In genomic region chr7:110930118-110930854, GRCm38 (mm10) we compare ENCODE assay signal across 8 mouse cellular contexts. TPM values are rescaled to one million over a fixed set of nuclear protein-coding genes. Genes with fewer than 3 reads are reported as not detected.
DNase-seq lines count a peak whose midpoint lies in the region; ATAC-seq and TF ChIP-seq lines count a peak whose summit lies in the region.

No protein-coding gene starts in this region.

- no peaks in the 10 kb centered on the region for H3K9me3 ChIP-seq in forebrain, embryonic 14.5 days (replicated peaks; ENCODE audit: control insufficient read depth, low read length)
- H3K9me3 ChIP-seq in forebrain, embryonic 15.5 days, result no peaks in the 10 kb centered on the region
- H3K9me3 ChIP-seq in heart, embryonic 15.5 days (replicated peaks), result no peaks in the 10 kb centered on the region

- WGBS in forebrain, embryonic 14.5 days, result 30% methylated on average over 3 of the region's 3 CpGs
- WGBS in forebrain, embryonic 15.5 days, result 25% methylated on average over 3 of the region's 3 CpGs
- WGBS in heart, embryonic 15.5 days, result 22% methylated on average over 3 of the region's 3 CpGs

- H3K4me2 ChIP-seq in forebrain, embryonic 14.5 days (ENCODE audit: low read length), result no peak overlapping the region
- no peak overlapping the region for H3K4me2 ChIP-seq in forebrain, embryonic 15.5 days (replicated peaks)
- H3K4me2 ChIP-seq in heart, embryonic 15.5 days, result no peak overlapping the region

- H3K27me3 ChIP-seq in forebrain, embryonic 14.5 days (replicated peaks; ENCODE audit: control insufficient read depth, insufficient read depth, low read length), result no peaks in the 10 kb centered on the region
- H3K27me3 ChIP-seq in forebrain, embryonic 15.5 days, result no peaks in the 10 kb centered on the region
- no peaks in the 10 kb centered on the region for H3K27me3 ChIP-seq in heart, embryonic 15.5 days

- no peak overlapping the region for H3K27ac ChIP-seq in forebrain, embryonic 14.5 days (ENCODE audit: low read depth, low read length)
- H3K27ac ChIP-seq in forebrain, embryonic 15.5 days (replicated peaks), result no peak overlapping the region
- no peak overlapping the region for H3K27ac ChIP-seq in heart, embryonic 15.5 days

- intact Hi-C loops in gastrocnemius, postnatal 14 days (cut with DNase I; ENCODE audit: low total_unique reads), result no loop called here

- no peak for TF ChIP-seq POLR2A in brain, embryonic 14.5 days (IDR thresholded peaks at IDR 0.05; ENCODE audit: borderline replicate concordance, extremely low read depth, insufficient read depth, insufficient read length, poor library complexity, severe bottlenecking)

- peak; percentile 63 for DNase-seq in forebrain, embryonic 14.5 days (ENCODE audit: low spot score)
- peak; percentile 71 for DNase-seq in CD4-positive, CD25-positive, alpha-beta regulatory T cell, adult 2 months (ENCODE audit: low read depth, low spot score)
- peak; percentile 53 for DNase-seq in brain, embryonic 14.5 days (ENCODE audit: low read depth)
- peak; percentile 36 to 59 for DNase-seq in layer of hippocampus, postnatal 10 days (ENCODE audit: low spot score in 2 of 2)
- DNase-seq in lung, postnatal 36 days, result peak; percentile 87
- no peak for DNase-seq in gastrocnemius, postnatal 14 days

- H3K9ac ChIP-seq in forebrain, embryonic 14.5 days (ENCODE audit: low read length), result no peak overlapping the region
- no peak overlapping the region for H3K9ac ChIP-seq in forebrain, embryonic 15.5 days (replicated peaks)
- no peak overlapping the region; the same call in 1 of the 2 replicates for H3K9ac ChIP-seq in heart, embryonic 15.5 days

- peak; percentile 66; the same call in 1 of the 2 replicates for TF ChIP-seq CTCF in brain, embryonic 14.5 days (IDR thresholded peaks at IDR 0.05; ENCODE audit: borderline replicate concordance, extremely low read depth, insufficient read depth, insufficient read length)

- no peak overlapping the region for H3K4me3 ChIP-seq in forebrain, embryonic 14.5 days (ENCODE audit: low read depth, low read length)
- H3K4me3 ChIP-seq in forebrain, embryonic 15.5 days, result no peak overlapping the region
- no peak overlapping the region for H3K4me3 ChIP-seq in heart, embryonic 15.5 days

- no peaks in the 10 kb centered on the region for H3K36me3 ChIP-seq in forebrain, embryonic 14.5 days (ENCODE audit: control insufficient read depth, insufficient read depth, low read length)
- no peaks in the 10 kb centered on the region for H3K36me3 ChIP-seq in forebrain, embryonic 15.5 days
- H3K36me3 ChIP-seq in heart, embryonic 15.5 days, result no peaks in the 10 kb centered on the region

- ATAC-seq in forebrain, embryonic 14.5 days, result no peak
- ATAC-seq in forebrain, embryonic 15.5 days (replicated peaks), result no peak
- ATAC-seq in heart, embryonic 15.5 days (replicated peaks; ENCODE audit: insufficient number of reproducible peaks, insufficient read depth, low FRiP score, low read depth), result peak; percentile 70

- H3K4me1 ChIP-seq in forebrain, embryonic 14.5 days (ENCODE audit: control insufficient read depth, insufficient read depth, low read length), result no peaks in the 10 kb centered on the region
- no peaks in the 10 kb centered on the region for H3K4me1 ChIP-seq in forebrain, embryonic 15.5 days
- H3K4me1 ChIP-seq in heart, embryonic 15.5 days (replicated peaks), result no peaks in the 10 kb centered on the region

RNA-seq across cellular contexts. Expression of gene Mrvi1, which starts 52.0 kb away (rescaled TPM):
- polyA plus RNA-seq in forebrain, embryonic 14.5 days (2014; fragmentation: Nextera tagmentation; extraction: Ambion mirVana), result 0.58 and 1.3 TPM in 2 replicates
- 0.55 and 0.87 TPM in 2 replicates for polyA plus RNA-seq in forebrain, embryonic 15.5 days (2015; fragmentation: Nextera tagmentation; extraction: Ambion mirVana)
- polyA plus RNA-seq in brain, embryonic 14.5 days (2012; rRNA removed), result 0.74 and 1.7 TPM in 2 replicates
- 3.7 and 5.1 TPM in 2 replicates for polyA plus RNA-seq in heart, embryonic 15.5 days (2015; fragmentation: Nextera tagmentation; extraction: Ambion mirVana)
- 1 to 10 TPM; 1.3 to 1.7 TPM for total RNA-seq in layer of hippocampus, postnatal 10 days (2021)
- total RNA-seq in gastrocnemius, postnatal 14 days (2021), result 10 to 100 TPM in 1 of 2 experiments, 1 to 10 TPM in 1; 6.3 to 10.1 TPM
